Mouse (Mus musculus) ES-Bruce4 (cell line): ENCODE data around the gene Kcnq4.

Experiments used
- CTCF ChIP-seq: IDR thresholded peaks from one replicate; pipeline ENCODE4 v1.8.1; 2011; ENCODE audit warnings: low read depth, low read length
- POLR2A ChIP-seq: IDR thresholded peaks from one replicate; pipeline ENCODE4 v1.8.1; 2011; ENCODE audit warnings: low read length; ENCODE audit not compliant: insufficient read depth

DNA sequence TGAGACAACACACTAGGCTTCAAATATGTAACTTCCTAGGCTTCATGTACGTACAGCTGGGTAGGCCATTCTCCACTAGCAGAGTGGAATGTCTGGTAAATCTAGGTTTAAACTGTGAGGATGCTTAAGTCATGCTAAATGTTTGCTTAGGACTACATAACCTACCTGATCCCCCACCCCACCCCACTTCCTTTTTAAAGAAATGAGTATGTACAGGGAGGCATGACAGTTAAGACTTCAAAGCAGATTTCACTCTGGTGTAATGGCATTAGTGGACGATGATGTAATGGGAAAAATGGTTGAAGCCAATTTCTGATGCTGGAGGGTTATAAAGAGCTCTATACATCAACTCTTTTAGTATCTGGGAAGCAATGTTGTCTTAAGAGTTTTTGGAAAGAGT lies 44.5 kb upstream of the Kcnq4 start:
- no peak for TF ChIP-seq POLR2A
- TF ChIP-seq CTCF, result no peak
